Mouse (Mus musculus): ENCODE measurements around the gene Golga2. TPM values are rescaled to one million over a fixed set of nuclear protein-coding genes. Genes with fewer than 3 reads are reported as not detected.
"Not testable (repeated sequence)": the region's sequence is repeated elsewhere in the genome, so short reads cannot be mapped to it uniquely, and the experiment has no call there.

Golga2 gene
- polyA plus RNA-seq, 1 experiment from 2014 or later = 20.5 TPM

DNA sequence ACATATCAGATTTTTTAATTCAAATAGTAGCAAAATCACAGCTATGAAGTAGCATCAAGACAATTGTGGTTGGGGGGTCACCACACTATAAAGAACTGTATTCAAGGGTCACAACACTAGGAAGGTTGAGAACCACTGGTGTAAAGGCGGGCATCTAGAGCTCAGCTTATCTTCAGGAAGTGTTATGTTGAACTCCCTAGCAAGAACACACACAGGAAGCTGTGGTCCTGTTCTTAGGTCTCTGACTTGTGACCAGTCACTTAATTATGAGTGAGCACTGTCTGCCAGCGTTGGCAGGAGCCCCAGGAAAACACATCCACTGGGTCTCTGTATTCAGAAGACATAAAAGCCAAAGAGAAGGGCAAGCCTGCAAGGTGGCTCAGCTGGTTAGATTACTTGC, 4.9 kb upstream of the Golga2 start:
- peaks cover 16% of the 10 kb centered on the region for H3K36me3 ChIP-seq (ENCODE audit: control insufficient read depth, insufficient read depth, low read length)
- ATAC-seq (replicated peaks; ENCODE audit: insufficient number of reproducible peaks, low FRiP score, low TSS enrichment) = no peak
- H3K4me2 ChIP-seq = no peak overlapping the region
- WGBS (ENCODE audit: insufficient replicate concordance) = 58% methylated on average over 2 of the region's 2 CpGs
- no peaks in the 10 kb centered on the region for H3K9me3 ChIP-seq (replicated peaks; ENCODE audit: control insufficient read depth, low read length)
- no peak overlapping the region for H3K9ac ChIP-seq (ENCODE audit: low read depth, low read length)
- H3K27ac ChIP-seq (ENCODE audit: low read depth, low read length) = no peak overlapping the region
- no peak overlapping the region for H3K4me3 ChIP-seq (ENCODE audit: low read depth, low read length)
- H3K4me1 ChIP-seq (ENCODE audit: control insufficient read depth, insufficient read depth, low read length) = peaks cover 7% of the 10 kb centered on the region
- H3K27me3 ChIP-seq (ENCODE audit: control insufficient read depth, insufficient read depth, low read length) = no peaks in the 10 kb centered on the region

DNA sequence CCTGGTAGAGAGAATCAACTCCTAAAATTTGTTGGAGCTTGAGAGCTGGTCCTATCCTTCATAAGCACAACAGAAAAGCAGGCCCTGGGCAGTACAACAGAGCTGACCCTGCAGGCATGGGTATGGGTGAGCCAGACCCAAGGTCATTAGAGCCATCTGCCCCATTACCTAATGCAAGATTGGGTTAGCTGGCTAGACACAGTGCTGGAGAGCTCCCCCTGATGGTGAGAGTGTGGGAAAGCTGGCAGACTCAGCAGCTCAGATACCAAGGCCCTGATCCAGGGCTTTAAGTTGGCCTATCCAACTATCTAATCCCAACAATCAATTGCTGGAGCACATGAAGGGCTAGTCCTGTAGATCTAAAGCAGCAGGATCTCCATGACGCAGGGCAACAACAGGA, 4.5 kb upstream of the Golga2 start:
- Histone ChIP-seq H3K27me3 (ENCODE audit: control insufficient read depth, insufficient read depth, low read length) (no peaks in the 10 kb centered on the region), H3K9me3 (replicated peaks; ENCODE audit: control insufficient read depth, low read length) (no peaks in the 10 kb centered on the region), H3K4me2 (no peak overlapping the region), H3K4me3 (ENCODE audit: low read depth, low read length) (no peak overlapping the region), H3K36me3 (ENCODE audit: control insufficient read depth, insufficient read depth, low read length) (peaks cover 16% of the 10 kb centered on the region), H3K4me1 (ENCODE audit: control insufficient read depth, insufficient read depth, low read length) (peaks cover 7% of the 10 kb centered on the region), H3K27ac (ENCODE audit: low read depth, low read length) (no peak overlapping the region), H3K9ac (ENCODE audit: low read depth, low read length) (no peak overlapping the region)
- 82% methylated on average over 1 of the region's 1 CpGs for WGBS (ENCODE audit: insufficient replicate concordance)
- ATAC-seq (replicated peaks; ENCODE audit: insufficient number of reproducible peaks, low FRiP score, low TSS enrichment) = no peak

DNA sequence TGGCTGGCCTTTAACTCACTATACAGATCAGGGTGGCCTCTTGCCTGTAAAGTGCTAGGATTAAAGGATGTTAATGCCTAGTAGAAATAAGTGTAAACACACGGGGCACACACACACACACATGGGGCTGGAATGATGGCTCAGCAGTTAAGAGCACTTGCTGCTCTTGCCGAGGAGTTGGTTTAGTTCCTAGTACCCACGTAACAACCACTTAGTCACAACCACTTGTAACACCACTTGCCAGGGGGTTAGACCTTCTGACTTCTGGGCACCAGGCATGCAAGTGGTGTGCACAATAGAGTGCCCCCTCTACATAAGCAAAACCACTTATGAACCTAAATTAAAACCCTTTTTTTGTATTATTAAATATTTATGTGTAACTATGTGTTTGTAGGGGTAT, 3.2 kb upstream of the Golga2 start:
- H3K4me3 ChIP-seq (ENCODE audit: low read depth, low read length) = no peak overlapping the region
- peaks cover 10% of the 10 kb centered on the region for H3K4me1 ChIP-seq (ENCODE audit: control insufficient read depth, insufficient read depth, low read length)
- ATAC-seq (replicated peaks; ENCODE audit: insufficient number of reproducible peaks, low FRiP score, low TSS enrichment) = no peak
- H3K4me2 ChIP-seq = no peak overlapping the region
- peaks cover 16% of the 10 kb centered on the region for H3K36me3 ChIP-seq (ENCODE audit: control insufficient read depth, insufficient read depth, low read length)
- no peaks in the 10 kb centered on the region for H3K27me3 ChIP-seq (ENCODE audit: control insufficient read depth, insufficient read depth, low read length)
- WGBS (ENCODE audit: insufficient replicate concordance) = 93% methylated on average over 3 of the region's 3 CpGs
- no peak overlapping the region for H3K9ac ChIP-seq (ENCODE audit: low read depth, low read length)
- H3K27ac ChIP-seq (ENCODE audit: low read depth, low read length) = no peak overlapping the region
- no peaks in the 10 kb centered on the region for H3K9me3 ChIP-seq (replicated peaks; ENCODE audit: control insufficient read depth, low read length)

DNA sequence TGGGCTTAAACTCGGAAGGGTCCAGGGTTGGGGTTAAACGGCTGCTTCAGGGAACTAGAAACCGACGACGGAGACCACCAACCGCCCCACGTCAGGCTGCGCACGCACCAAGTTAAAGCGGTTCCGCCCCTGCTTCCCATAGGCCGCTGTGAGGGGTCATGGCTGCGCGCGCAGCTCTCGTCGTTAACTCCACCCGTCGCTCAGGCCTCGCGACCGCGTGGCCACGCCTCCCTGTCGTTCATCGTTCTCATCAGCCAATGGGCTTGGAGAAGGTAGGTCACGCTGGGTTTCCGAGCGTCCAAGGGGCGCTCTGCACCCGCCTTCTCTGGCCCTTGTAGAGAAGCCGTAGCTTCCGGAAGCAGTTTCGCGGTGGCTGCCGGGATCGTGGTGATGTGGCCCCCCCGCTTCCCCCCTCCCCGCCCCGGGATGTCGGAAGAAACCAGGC, 761 bp downstream of the Golga2 start, which contains the start of gene Swi5:
Gene Swi5, minus strand, starts transcription at position 153 of the 445 bp plus-strand sequence.
- H3K36me3 ChIP-seq (ENCODE audit: control insufficient read depth, insufficient read depth, low read length) = peaks cover 4% of the 10 kb centered on the region; the same call in 1 of the 2 replicates
- H3K27me3 ChIP-seq (ENCODE audit: control insufficient read depth, insufficient read depth, low read length) = no peaks in the 10 kb centered on the region
- H3K4me1 ChIP-seq (ENCODE audit: control insufficient read depth, insufficient read depth, low read length) = peaks cover 15% of the 10 kb centered on the region
- H3K9me3 ChIP-seq (replicated peaks; ENCODE audit: control insufficient read depth, low read length) = no peaks in the 10 kb centered on the region
- H3K4me2 ChIP-seq = peak within 1 kb of the TSS; percentile 93
- peak within 1 kb of the TSS; percentile 94 for H3K4me3 ChIP-seq (ENCODE audit: low read depth, low read length)
- ATAC-seq (replicated peaks; ENCODE audit: insufficient number of reproducible peaks, low FRiP score, low TSS enrichment) = peak; percentile 98
- peak within 1 kb of the TSS; percentile 96 for H3K9ac ChIP-seq (ENCODE audit: low read depth, low read length)
- under 1% methylated on average over 40 of the region's 41 CpGs for WGBS (ENCODE audit: insufficient replicate concordance)
- H3K27ac ChIP-seq (ENCODE audit: low read depth, low read length) = peak within 1 kb of the TSS; percentile 79

DNA sequence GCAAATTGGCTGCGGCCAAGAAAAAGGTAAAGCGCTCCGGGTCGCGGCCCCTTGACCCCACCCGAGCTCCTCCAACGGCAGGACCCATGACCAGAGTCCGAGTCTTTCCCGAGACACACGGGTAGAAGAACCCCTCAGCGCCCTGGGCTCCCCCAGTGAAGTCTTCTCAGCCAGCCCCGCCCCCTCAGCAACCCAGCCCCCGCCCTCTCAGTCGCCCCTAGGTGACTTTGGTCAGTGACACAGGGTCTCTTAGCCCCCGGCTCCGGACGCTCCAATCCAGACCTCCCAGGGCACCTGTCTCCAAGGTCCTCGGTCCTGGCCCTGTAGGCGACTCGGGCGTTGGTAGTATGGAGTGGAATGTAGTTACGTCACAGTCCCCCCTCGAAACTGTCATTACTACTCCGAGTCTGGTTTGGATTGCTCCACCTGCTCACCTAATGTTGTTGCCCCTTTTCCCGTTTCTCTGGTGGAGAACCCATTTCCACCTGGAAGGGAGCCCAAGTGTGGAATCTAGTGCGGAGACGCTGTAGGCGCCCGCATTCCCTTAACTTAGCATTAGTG, 1.3 kb downstream of the Golga2 start:
- H3K4me2 ChIP-seq = peak overlapping the region; percentile 93
- H3K36me3 ChIP-seq (ENCODE audit: control insufficient read depth, insufficient read depth, low read length) = peaks cover 4% of the 10 kb centered on the region; the same call in 1 of the 2 replicates
- H3K27me3 ChIP-seq (ENCODE audit: control insufficient read depth, insufficient read depth, low read length) = no peaks in the 10 kb centered on the region
- peak; percentile 58 for ATAC-seq (replicated peaks; ENCODE audit: insufficient number of reproducible peaks, low FRiP score, low TSS enrichment)
- H3K9me3 ChIP-seq (replicated peaks; ENCODE audit: control insufficient read depth, low read length) = no peaks in the 10 kb centered on the region
- H3K4me1 ChIP-seq (ENCODE audit: control insufficient read depth, insufficient read depth, low read length) = peaks cover 15% of the 10 kb centered on the region
- peak overlapping the region; percentile 89 for H3K9ac ChIP-seq (ENCODE audit: low read depth, low read length)
- peak overlapping the region; percentile 74 for H3K27ac ChIP-seq (ENCODE audit: low read depth, low read length)
- WGBS (ENCODE audit: insufficient replicate concordance) = 1% methylated on average over 28 of the region's 29 CpGs
- peak overlapping the region; percentile 94 for H3K4me3 ChIP-seq (ENCODE audit: low read depth, low read length)

DNA sequence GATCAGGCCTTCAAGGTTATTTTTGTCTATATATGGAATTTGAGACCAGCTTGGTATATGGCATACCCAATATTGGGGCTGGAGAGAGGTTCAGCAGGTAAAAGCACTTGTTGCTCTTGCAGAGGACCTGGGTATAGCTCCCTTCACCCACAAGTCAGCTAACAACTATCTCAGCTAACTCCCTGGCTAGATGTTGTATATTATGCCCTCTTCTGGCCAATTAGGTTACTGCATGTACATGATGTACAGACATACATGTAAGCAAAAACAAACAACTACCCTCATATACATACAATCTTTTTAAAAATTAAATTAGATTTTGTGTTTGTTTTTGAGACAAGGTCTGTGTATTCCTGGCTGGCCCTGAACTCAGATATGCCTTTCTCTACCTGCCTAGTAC, 2.4 kb downstream of the Golga2 start:
- H3K27me3 ChIP-seq (ENCODE audit: control insufficient read depth, insufficient read depth, low read length) = no peaks in the 10 kb centered on the region
- peak overlapping the region; percentile 94 for H3K4me3 ChIP-seq (ENCODE audit: low read depth, low read length)
- no peak for ATAC-seq (replicated peaks; ENCODE audit: insufficient number of reproducible peaks, low FRiP score, low TSS enrichment)
- no peak overlapping the region for H3K27ac ChIP-seq (ENCODE audit: low read depth, low read length)
- peak overlapping the region; percentile 89; the same call in 1 of the 2 replicates for H3K9ac ChIP-seq (ENCODE audit: low read depth, low read length)
- no peaks in the 10 kb centered on the region for H3K9me3 ChIP-seq (replicated peaks; ENCODE audit: control insufficient read depth, low read length)
- H3K4me1 ChIP-seq (ENCODE audit: control insufficient read depth, insufficient read depth, low read length) = peaks cover 15% of the 10 kb centered on the region
- peak overlapping the region; percentile 93 for H3K4me2 ChIP-seq
- peaks cover 3% of the 10 kb centered on the region; the same call in 1 of the 2 replicates for H3K36me3 ChIP-seq (ENCODE audit: control insufficient read depth, insufficient read depth, low read length)

DNA sequence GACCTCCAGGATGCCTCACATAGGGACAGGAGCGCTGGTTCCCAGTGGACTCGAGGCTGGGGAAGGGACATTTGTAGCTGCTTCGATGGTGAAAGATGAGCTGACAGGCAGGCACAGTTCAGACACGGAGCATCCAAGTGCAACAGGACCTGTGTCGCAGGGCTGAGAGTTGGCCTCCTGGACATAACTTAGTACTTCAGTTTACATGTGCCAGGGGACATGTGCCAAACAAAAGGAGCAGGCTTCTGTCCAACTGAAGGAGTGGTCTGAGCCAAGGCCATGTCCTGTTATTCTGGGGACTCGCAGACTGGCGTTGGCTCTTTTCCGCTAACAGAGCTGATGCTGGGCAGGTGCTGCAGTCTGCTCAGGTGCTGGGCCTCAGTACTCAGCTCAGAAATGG, 7.2 kb downstream of the Golga2 start:
- no peak overlapping the region for H3K27ac ChIP-seq (ENCODE audit: low read depth, low read length)
- no peak overlapping the region for H3K4me2 ChIP-seq
- 82% methylated on average over 8 of the region's 8 CpGs for WGBS (ENCODE audit: insufficient replicate concordance)
- no peak for ATAC-seq (replicated peaks; ENCODE audit: insufficient number of reproducible peaks, low FRiP score, low TSS enrichment)
- H3K9me3 ChIP-seq (replicated peaks; ENCODE audit: control insufficient read depth, low read length) = no peaks in the 10 kb centered on the region
- peaks cover 2% of the 10 kb centered on the region; the same call in 1 of the 2 replicates for H3K4me1 ChIP-seq (ENCODE audit: control insufficient read depth, insufficient read depth, low read length)
- no peaks in the 10 kb centered on the region for H3K27me3 ChIP-seq (ENCODE audit: control insufficient read depth, insufficient read depth, low read length)
- peaks cover 15% of the 10 kb centered on the region for H3K36me3 ChIP-seq (ENCODE audit: control insufficient read depth, insufficient read depth, low read length)
- H3K9ac ChIP-seq (ENCODE audit: low read depth, low read length) = no peak overlapping the region
- no peak overlapping the region for H3K4me3 ChIP-seq (ENCODE audit: low read depth, low read length)

DNA sequence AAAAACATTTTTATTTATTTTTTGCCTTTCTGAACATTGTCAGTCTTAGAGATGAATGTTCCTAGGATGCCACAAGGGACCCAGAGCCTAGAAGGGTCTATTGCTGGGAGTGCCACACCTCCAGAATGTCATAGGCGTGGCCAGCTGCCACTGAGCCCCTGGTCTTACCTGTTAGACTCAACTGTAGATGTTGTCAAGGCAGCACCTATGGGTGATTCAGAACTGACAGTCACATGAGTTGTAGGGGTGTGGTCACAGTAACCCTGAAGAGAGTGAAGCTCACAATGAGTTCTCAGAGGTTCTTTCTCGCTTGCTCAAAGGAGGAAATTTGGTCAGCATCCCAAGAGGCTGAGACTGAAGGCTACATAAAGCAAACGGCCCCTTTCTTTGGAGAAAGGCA, 8.1 kb downstream of the Golga2 start:
- no peaks in the 10 kb centered on the region for H3K4me1 ChIP-seq (ENCODE audit: control insufficient read depth, insufficient read depth, low read length)
- no peak overlapping the region for H3K27ac ChIP-seq (ENCODE audit: low read depth, low read length)
- no peak overlapping the region for H3K9ac ChIP-seq (ENCODE audit: low read depth, low read length)
- H3K9me3 ChIP-seq (replicated peaks; ENCODE audit: control insufficient read depth, low read length) = no peaks in the 10 kb centered on the region
- WGBS (ENCODE audit: insufficient replicate concordance) = 81% methylated on average over 3 of the region's 3 CpGs
- H3K4me3 ChIP-seq (ENCODE audit: low read depth, low read length) = no peak overlapping the region
- no peaks in the 10 kb centered on the region for H3K27me3 ChIP-seq (ENCODE audit: control insufficient read depth, insufficient read depth, low read length)
- peaks cover 17% of the 10 kb centered on the region for H3K36me3 ChIP-seq (ENCODE audit: control insufficient read depth, insufficient read depth, low read length)
- H3K4me2 ChIP-seq = no peak overlapping the region
- ATAC-seq (replicated peaks; ENCODE audit: insufficient number of reproducible peaks, low FRiP score, low TSS enrichment) = no peak

DNA sequence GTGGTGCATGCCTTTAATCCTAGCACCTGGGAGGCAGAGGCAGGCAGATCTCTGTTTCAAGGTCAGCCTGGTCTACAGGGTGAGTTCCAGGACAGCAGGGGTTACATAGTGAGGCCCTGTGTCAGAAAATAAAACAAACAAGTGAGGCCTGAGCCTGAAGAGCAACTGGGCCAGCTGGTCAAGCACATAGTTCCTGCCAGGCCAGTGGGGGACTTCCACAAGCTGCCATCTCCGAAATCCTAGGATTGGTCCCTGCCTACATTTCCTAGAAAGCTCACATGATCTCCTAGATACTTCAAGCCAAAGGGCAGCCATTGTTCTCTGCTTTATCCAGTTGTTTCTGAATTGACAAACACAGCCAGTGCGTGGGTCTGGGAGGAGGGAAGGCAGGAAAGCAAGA, 8.7 kb downstream of the Golga2 start:
- not testable (repeated sequence) for H3K27ac ChIP-seq (ENCODE audit: low read depth, low read length); H3K4me1 ChIP-seq (ENCODE audit: control insufficient read depth, insufficient read depth, low read length); H3K9ac ChIP-seq (ENCODE audit: low read depth, low read length); H3K4me2 ChIP-seq; ATAC-seq (replicated peaks; ENCODE audit: insufficient number of reproducible peaks, low FRiP score, low TSS enrichment); H3K9me3 ChIP-seq (replicated peaks; ENCODE audit: control insufficient read depth, low read length); H3K4me3 ChIP-seq (ENCODE audit: low read depth, low read length); H3K27me3 ChIP-seq (ENCODE audit: control insufficient read depth, insufficient read depth, low read length)
- 83% methylated on average over 2 of the region's 2 CpGs for WGBS (ENCODE audit: insufficient replicate concordance)
- H3K36me3 ChIP-seq (ENCODE audit: control insufficient read depth, insufficient read depth, low read length) = peaks cover 17% of the 10 kb centered on the region

All from heart, embryonic 11.5 days (tissue).